Comparison of ENCODE assay signal across 17 mouse cellular contexts in the genomic region with DNA sequence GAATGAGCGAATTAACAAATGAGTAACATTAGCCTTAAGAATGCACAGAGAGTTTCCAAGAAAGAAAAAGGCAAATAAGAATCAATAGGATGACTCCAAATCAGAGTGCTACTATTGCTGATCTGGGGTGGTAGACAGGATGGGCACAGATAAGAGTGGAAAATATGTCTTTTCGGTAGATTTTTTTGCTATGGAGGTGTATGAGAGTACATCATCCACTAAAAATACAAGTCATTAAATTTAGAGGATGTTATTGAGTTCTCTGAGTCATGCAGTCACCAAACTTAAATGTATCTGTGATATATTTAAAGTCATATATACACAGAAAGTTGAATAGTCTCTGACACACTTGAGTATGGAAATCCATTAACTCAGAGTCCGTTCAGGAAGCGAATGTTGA.
"Had no signal": no experiment of that assay in that cellular context is flagged by ENCODE, and none has a peak within 500 bp of the region (broad histone marks: within the 10 kb centered on the region; RNA-seq: fewer than 3 reads in every experiment).

No protein-coding gene starts in this region.

- H3K4me1 ChIP-seq: neural tube, embryonic 12.5 days; neural tube, embryonic 13.5 days; neural tube, embryonic 15.5 days; stomach, embryonic 15.5 days had no signal

- H3K27me3 ChIP-seq: neural tube, embryonic 12.5 days; neural tube, embryonic 13.5 days; neural tube, embryonic 15.5 days; stomach, embryonic 15.5 days had no signal

- H3K9ac ChIP-seq: neural tube, embryonic 12.5 days; neural tube, embryonic 13.5 days; neural tube, embryonic 15.5 days; stomach, embryonic 15.5 days had no signal

- H3K36me3 ChIP-seq: neural tube, embryonic 12.5 days; neural tube, embryonic 13.5 days; neural tube, embryonic 15.5 days; stomach, embryonic 15.5 days had no signal

- H3K4me3 ChIP-seq: neural tube, embryonic 12.5 days; neural tube, embryonic 13.5 days; neural tube, embryonic 15.5 days; stomach, embryonic 15.5 days had no signal

- DNase-seq: retina, postnatal 1 day; right cerebral cortex, adult 18-20 months; right cerebral cortex, postnatal 14 days; right cerebral cortex, postnatal 25 days; right cerebral cortex, postnatal 4 days; spleen, adult 18-20 months; thymus, adult 18-20 months; thymus, adult 2 months; thymus, postnatal 14 days; thymus, postnatal 25 days; thymus, postnatal 36 days; thymus, postnatal 4 days had no signal

- H3K9me3 ChIP-seq: neural tube, embryonic 12.5 days; neural tube, embryonic 13.5 days; neural tube, embryonic 15.5 days; stomach, embryonic 15.5 days had no signal

- H3K4me2 ChIP-seq: neural tube, embryonic 12.5 days; neural tube, embryonic 13.5 days; neural tube, embryonic 15.5 days; stomach, embryonic 15.5 days had no signal

- H3K27ac ChIP-seq: neural tube, embryonic 12.5 days; neural tube, embryonic 13.5 days; neural tube, embryonic 15.5 days; stomach, embryonic 15.5 days; stomach, postnatal 0 days had no signal
